Mouse (Mus musculus): Measurements from ENCODE around the gene Ddit4.

- no peak for TF ChIP-seq CTCF (IDR thresholded peaks at IDR 0.05; ENCODE audit: insufficient read depth, low read depth, low read length)
- TF ChIP-seq POLR2A (IDR thresholded peaks at IDR 0.05; ENCODE audit: insufficient read depth, low read depth, low read length) = no peak
Observed at GRCm38 (mm10) chr10:59900174-59900435, 51.5 kb downstream of the Ddit4 start.

All from olfactory bulb, adult 2 months (tissue).